Mouse (Mus musculus) heart, postnatal 14 days (tissue): ENCODE data around the gene Trim21. TPM values are rescaled to one million over a fixed set of nuclear protein-coding genes. Genes with fewer than 3 reads are reported as not detected.

Experiments
- DNase-seq, 2 experiments: peaks; one replicate each; pipeline ENCODE4 v3.0.0; 2021 to 2022
- intact Hi-C: fragments of 180-260 bp; cut with DNase I; formaldehyde crosslinking; loops from one replicate; pipeline ENCODE4 v1.15.1; 2025
- total RNA-seq, 2 experiments: library from RNA; stranded (reverse); gene quantifications; 2 replicates each; pipeline ENCODE4 v1.2.3; 2021

Gene Trim21
- total RNA-seq, 2 experiments from 2014 or later, result 6.1 to 7.7 TPM

GRCm38 (mm10) chr7:102509726-102510125 lies 55.6 kb downstream of the Trim21 start:
- intact Hi-C loops, result loop anchor here (5.0 to 10.0 kb wide), 4 partner anchors 185 to 1433 kb away; partner anchors contain the start of genes Olfr557 and Olfr633
- no peak for DNase-seq

- intact Hi-C loops, result loop anchor here (5.0 kb wide), 1 partner anchor 1434 kb away; the partner anchor contains the start of gene Olfr633
- DNase-seq, result no peak
Observed at GRCm38 (mm10) chr7:102508666-102509065, 56.6 kb downstream of the Trim21 start.

- DNase-seq, result no peak
- intact Hi-C loops, result loop anchor here (5.0 kb wide), 1 partner anchor 1434 kb away; the partner anchor contains the start of gene Olfr633
Observed at GRCm38 (mm10) chr7:102508066-102508465, 57.2 kb downstream of the Trim21 start.

Other genes starting within 250 kb of the Trim21 start
- 10 to 100 TPM; 14.4 to 19.1 TPM for gene Rrm1, start 123.8 kb downstream of the Trim21 start, total RNA-seq
- not detected for gene Olfr543, start 83.8 kb downstream of the Trim21 start, total RNA-seq
- not detected for gene Olfr544, start 77.2 kb downstream of the Trim21 start, total RNA-seq
- not detected for gene Olfr545, start 65.9 kb downstream of the Trim21 start, total RNA-seq
- gene Olfr547, start 30.7 kb downstream of the Trim21 start, total RNA-seq, result not detected
- not detected for gene Olfr548-ps1, start 24.6 kb downstream of the Trim21 start, total RNA-seq
- gene Olfr549, start 15.6 kb downstream of the Trim21 start, total RNA-seq, result not detected
- under 1 TPM; 0.17 to 0.37 TPM for gene Olfr550, start 6.0 kb upstream of the Trim21 start, total RNA-seq
- gene Olfr551, start 26.4 kb upstream of the Trim21 start, total RNA-seq, result not detected
- gene Olfr552, start 32.3 kb upstream of the Trim21 start, total RNA-seq, result under 1 TPM; 0.07 to 0.27 TPM
- not detected for gene Olfr553, start 52.7 kb upstream of the Trim21 start, total RNA-seq
- gene Olfr554, start 72.9 kb upstream of the Trim21 start, total RNA-seq, result not detected
- gene Olfr555, start 93.3 kb upstream of the Trim21 start, total RNA-seq, result not detected
- not detected for gene Olfr556, start 99.4 kb upstream of the Trim21 start, total RNA-seq
- 1 to 10 TPM; 7.7 to 8.7 TPM for gene Trim68, start 121.8 kb upstream of the Trim21 start, total RNA-seq
- not detected for gene Olfr557, start 130.4 kb upstream of the Trim21 start, total RNA-seq
- 1 to 10 TPM; 4.8 to 5.1 TPM for gene Olfr558, start 136.7 kb upstream of the Trim21 start, total RNA-seq
- not detected for gene Olfr33, start 153.6 kb upstream of the Trim21 start, total RNA-seq
- gene Olfr559, start 162.0 kb upstream of the Trim21 start, total RNA-seq, result not detected
- gene Olfr560, start 193.9 kb upstream of the Trim21 start, total RNA-seq, result under 1 TPM in 1 of 2 experiments, not detected in 1; 0.32 TPM
- gene Olfr78, start 194.0 kb upstream of the Trim21 start, total RNA-seq, result 1 to 10 TPM; 1.6 to 2.1 TPM
- gene Olfr561, start 205.7 kb upstream of the Trim21 start, total RNA-seq, result not detected
- not detected for gene Olfr564, start 238.0 kb upstream of the Trim21 start, total RNA-seq